Mouse (Mus musculus): ENCODE measurements around the gene Prrt3. TPM values are rescaled to one million over a fixed set of nuclear protein-coding genes. Genes with fewer than 3 reads are reported as not detected.

The Prrt3 gene
- 0.13 and 0.27 TPM in 2 replicates for polyA plus RNA-seq (2014; fragmentation: Nextera tagmentation; extraction: Ambion mirVana)

- H3K27ac ChIP-seq (replicated peaks in 1 of 2; ENCODE audit: control insufficient read depth in 1 of 2, insufficient read depth in 1 of 2, low read depth in 2 of 2, low read length in 2 of 2), result no peak within 1 kb of the TSS
- H3K9me3 ChIP-seq (ENCODE audit: control insufficient read depth, low read length), result no peaks in the 10 kb centered on the region
- 5% methylated on average over 32 of the region's 32 CpGs for WGBS
- 0 out of 4 replicates have a peak, but pooled peaks cover 0 to 5% of the 10 kb centered on the region in 2 experiments for H3K4me1 ChIP-seq (ENCODE audit: control insufficient read depth in 2 of 2, insufficient read depth in 2 of 2, low read length in 2 of 2)
- peak within 1 kb of the TSS; percentile 10 to 24 for H3K4me3 ChIP-seq (ENCODE audit: control insufficient read depth in 1 of 2, insufficient read depth in 1 of 2, low read depth in 1 of 2, low read length in 2 of 2)
- peak within 1 kb of the TSS; percentile 41; the same call in 1 of the 2 replicates for H3K9ac ChIP-seq (ENCODE audit: low read length)
- no peak for ATAC-seq (ENCODE audit: insufficient number of reproducible peaks, insufficient read depth, low FRiP score, low read depth)
- no peaks in the 10 kb centered on the region for H3K36me3 ChIP-seq (ENCODE audit: control insufficient read depth, insufficient read depth, low read length)
- peak within 1 kb of the TSS; percentile 54 for H3K4me2 ChIP-seq (ENCODE audit: low read length)
- peaks cover 38% of the 10 kb centered on the region for H3K27me3 ChIP-seq (ENCODE audit: control insufficient read depth, insufficient read depth, low read length)
Observed at GRCm38 (mm10) chr6:113501388-113502084, at the start of gene Prrt3. Gene Prrt3 (minus strand): TSS chr6:113501931.

- no peak overlapping the region for H3K27ac ChIP-seq (replicated peaks in 1 of 2; ENCODE audit: control insufficient read depth in 1 of 2, insufficient read depth in 1 of 2, low read depth in 2 of 2, low read length in 2 of 2)
- H3K9ac ChIP-seq (ENCODE audit: low read length), result no peak overlapping the region
- no peak for ATAC-seq (ENCODE audit: insufficient number of reproducible peaks, insufficient read depth, low FRiP score, low read depth)
- 88% methylated on average over 8 of the region's 12 CpGs for WGBS
- H3K4me1 ChIP-seq (ENCODE audit: control insufficient read depth in 2 of 2, insufficient read depth in 2 of 2, low read length in 2 of 2), result no peaks in the 10 kb centered on the region
- H3K4me3 ChIP-seq (ENCODE audit: control insufficient read depth in 1 of 2, insufficient read depth in 1 of 2, low read depth in 1 of 2, low read length in 2 of 2), result no peak overlapping the region
- H3K4me2 ChIP-seq (ENCODE audit: low read length), result no peak overlapping the region
- H3K27me3 ChIP-seq (ENCODE audit: control insufficient read depth, insufficient read depth, low read length), result no peaks in the 10 kb centered on the region
- H3K36me3 ChIP-seq (ENCODE audit: control insufficient read depth, insufficient read depth, low read length), result peaks cover 31% of the 10 kb centered on the region
- no peaks in the 10 kb centered on the region for H3K9me3 ChIP-seq (ENCODE audit: control insufficient read depth, low read length)
Observed at GRCm38 (mm10) chr6:113543906-113544481, 42.3 kb upstream of the Prrt3 start.

GRCm38 (mm10) chr6:113541610-113542009 lies 39.9 kb upstream of the Prrt3 start:
- H3K4me2 ChIP-seq (ENCODE audit: low read length), result no peak overlapping the region
- no peak overlapping the region for H3K27ac ChIP-seq (replicated peaks in 1 of 2; ENCODE audit: control insufficient read depth in 1 of 2, insufficient read depth in 1 of 2, low read depth in 2 of 2, low read length in 2 of 2)
- WGBS, result 88% methylated on average over 6 of the region's 6 CpGs
- peaks cover 41% of the 10 kb centered on the region for H3K36me3 ChIP-seq (ENCODE audit: control insufficient read depth, insufficient read depth, low read length)
- no peak overlapping the region for H3K9ac ChIP-seq (ENCODE audit: low read length)
- H3K27me3 ChIP-seq (ENCODE audit: control insufficient read depth, insufficient read depth, low read length), result no peaks in the 10 kb centered on the region
- H3K4me1 ChIP-seq (ENCODE audit: control insufficient read depth in 2 of 2, insufficient read depth in 2 of 2, low read length in 2 of 2), result no peaks in the 10 kb centered on the region
- no peak for ATAC-seq (ENCODE audit: insufficient number of reproducible peaks, insufficient read depth, low FRiP score, low read depth)
- no peak overlapping the region for H3K4me3 ChIP-seq (ENCODE audit: control insufficient read depth in 1 of 2, insufficient read depth in 1 of 2, low read depth in 1 of 2, low read length in 2 of 2)
- H3K9me3 ChIP-seq (ENCODE audit: control insufficient read depth, low read length), result no peaks in the 10 kb centered on the region

- Histone ChIP-seq H3K9me3 (ENCODE audit: control insufficient read depth, low read length) (no peaks in the 10 kb centered on the region), H3K4me2 (ENCODE audit: low read length) (no peak overlapping the region), H3K4me1 (ENCODE audit: control insufficient read depth in 2 of 2, insufficient read depth in 2 of 2, low read length in 2 of 2) (peaks cover 0 to 12% of the 10 kb centered on the region in 2 experiments; a peak in 2 of 4 replicates), H3K27ac (replicated peaks in 1 of 2; ENCODE audit: control insufficient read depth in 1 of 2, insufficient read depth in 1 of 2, low read depth in 2 of 2, low read length in 2 of 2) (no peak overlapping the region), H3K27me3 (ENCODE audit: control insufficient read depth, insufficient read depth, low read length) (no peaks in the 10 kb centered on the region), H3K36me3 (ENCODE audit: control insufficient read depth, insufficient read depth, low read length) (peaks cover 39% of the 10 kb centered on the region), H3K4me3 (ENCODE audit: control insufficient read depth in 1 of 2, insufficient read depth in 1 of 2, low read depth in 1 of 2, low read length in 2 of 2) (no peak overlapping the region), H3K9ac (ENCODE audit: low read length) (no peak overlapping the region)
- ATAC-seq (ENCODE audit: insufficient number of reproducible peaks, insufficient read depth, low FRiP score, low read depth), result no peak
- WGBS, result 86% methylated on average over 7 of the region's 7 CpGs
Observed at GRCm38 (mm10) chr6:113534886-113535285, 33.2 kb upstream of the Prrt3 start.

GRCm38 (mm10) chr6:113531840-113532404 lies 30.2 kb upstream of the Prrt3 start:
- 9% methylated on average over 7 of the region's 7 CpGs for WGBS
- no peaks in the 10 kb centered on the region for H3K9me3 ChIP-seq (ENCODE audit: control insufficient read depth, low read length)
- H3K4me3 ChIP-seq (ENCODE audit: control insufficient read depth in 1 of 2, insufficient read depth in 1 of 2, low read depth in 1 of 2, low read length in 2 of 2), result peak overlapping the region; percentile 68 to 84
- peak overlapping the region; percentile 80 for H3K4me2 ChIP-seq (ENCODE audit: low read length)
- peaks cover 0 to 12% of the 10 kb centered on the region in 2 experiments; a peak in 2 of 4 replicates for H3K4me1 ChIP-seq (ENCODE audit: control insufficient read depth in 2 of 2, insufficient read depth in 2 of 2, low read length in 2 of 2)
- H3K36me3 ChIP-seq (ENCODE audit: control insufficient read depth, insufficient read depth, low read length), result peaks cover 30% of the 10 kb centered on the region
- H3K27me3 ChIP-seq (ENCODE audit: control insufficient read depth, insufficient read depth, low read length), result no peaks in the 10 kb centered on the region
- peak overlapping the region in 1 of 2 experiments; percentile 71; a peak in 1 of 4 replicates for H3K27ac ChIP-seq (replicated peaks in 1 of 2; ENCODE audit: control insufficient read depth in 1 of 2, insufficient read depth in 1 of 2, low read depth in 2 of 2, low read length in 2 of 2)
- ATAC-seq (ENCODE audit: insufficient number of reproducible peaks, insufficient read depth, low FRiP score, low read depth), result no peak
- H3K9ac ChIP-seq (ENCODE audit: low read length), result peak overlapping the region; percentile 88

GRCm38 (mm10) chr6:113530932-113531839 lies 29.5 kb upstream of the Prrt3 start, which contains the start of the genes Emc3 and Fancd2:
Gene Emc3 (minus strand): TSS chr6:113531652.
Gene Fancd2 (plus strand): TSS chr6:113531682.
- Histone ChIP-seq H3K27ac (replicated peaks in 1 of 2; ENCODE audit: control insufficient read depth in 1 of 2, insufficient read depth in 1 of 2, low read depth in 2 of 2, low read length in 2 of 2) (peak within 1 kb of the TSS; percentile 36 to 71), H3K36me3 (ENCODE audit: control insufficient read depth, insufficient read depth, low read length) (peaks cover 26% of the 10 kb centered on the region), H3K27me3 (ENCODE audit: control insufficient read depth, insufficient read depth, low read length) (no peaks in the 10 kb centered on the region), H3K4me3 (ENCODE audit: control insufficient read depth in 1 of 2, insufficient read depth in 1 of 2, low read depth in 1 of 2, low read length in 2 of 2) (peak within 1 kb of the TSS; percentile 68 to 84), H3K4me2 (ENCODE audit: low read length) (peak within 1 kb of the TSS; percentile 80), H3K9ac (ENCODE audit: low read length) (peak within 1 kb of the TSS; percentile 88), H3K9me3 (ENCODE audit: control insufficient read depth, low read length) (no peaks in the 10 kb centered on the region), H3K4me1 (ENCODE audit: control insufficient read depth in 2 of 2, insufficient read depth in 2 of 2, low read length in 2 of 2) (peaks cover 0 to 12% of the 10 kb centered on the region in 2 experiments; a peak in 2 of 4 replicates)
- peak; percentile 79; the same call in 1 of the 2 replicates for ATAC-seq (ENCODE audit: insufficient number of reproducible peaks, insufficient read depth, low FRiP score, low read depth)
- WGBS, result under 1% methylated on average over 47 of the region's 47 CpGs

- Histone ChIP-seq H3K9ac (ENCODE audit: low read length) (no peak overlapping the region), H3K27me3 (ENCODE audit: control insufficient read depth, insufficient read depth, low read length) (no peaks in the 10 kb centered on the region), H3K27ac (replicated peaks in 1 of 2; ENCODE audit: control insufficient read depth in 1 of 2, insufficient read depth in 1 of 2, low read depth in 2 of 2, low read length in 2 of 2) (no peak overlapping the region), H3K36me3 (ENCODE audit: control insufficient read depth, insufficient read depth, low read length) (peaks cover 75% of the 10 kb centered on the region), H3K4me3 (ENCODE audit: control insufficient read depth in 1 of 2, insufficient read depth in 1 of 2, low read depth in 1 of 2, low read length in 2 of 2) (no peak overlapping the region), H3K4me1 (ENCODE audit: control insufficient read depth in 2 of 2, insufficient read depth in 2 of 2, low read length in 2 of 2) (no peaks in the 10 kb centered on the region), H3K4me2 (ENCODE audit: low read length) (no peak overlapping the region), H3K9me3 (ENCODE audit: control insufficient read depth, low read length) (no peaks in the 10 kb centered on the region)
- 79% methylated on average over 8 of the region's 8 CpGs for WGBS
- no peak for ATAC-seq (ENCODE audit: insufficient number of reproducible peaks, insufficient read depth, low FRiP score, low read depth)
Observed at GRCm38 (mm10) chr6:113523420-113523819, 21.7 kb upstream of the Prrt3 start.

Measured in heart, embryonic 14.5 days (tissue).